Mouse (Mus musculus): Measurements from ENCODE around the gene Wdr73.

The Wdr73 gene

DNA sequence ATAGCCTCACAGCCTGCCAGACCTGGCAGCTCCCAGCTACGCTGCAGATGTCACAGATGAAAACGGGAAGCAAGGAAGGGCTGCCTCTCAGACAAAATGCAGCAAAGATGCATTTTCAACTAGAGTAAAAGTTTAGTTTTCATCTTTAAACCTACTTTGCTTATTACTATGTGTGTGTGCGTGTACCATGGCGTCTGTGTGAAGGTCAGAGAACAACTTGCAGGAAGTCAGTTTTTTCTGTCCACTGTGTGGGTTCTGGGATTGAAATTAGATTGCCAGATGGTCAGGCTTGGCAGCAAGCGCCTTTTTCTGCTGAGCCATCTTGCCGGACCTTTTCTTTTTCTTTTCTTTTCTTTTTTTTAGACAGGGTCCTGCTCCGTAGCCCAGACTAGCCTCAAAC lies 6.9 kb downstream of the Wdr73 start:
- no peak for DNase-seq

- no peak for DNase-seq
Measured at GRCm38 (mm10) chr7:80893753-80894129, 7.3 kb downstream of the Wdr73 start.

DNA sequence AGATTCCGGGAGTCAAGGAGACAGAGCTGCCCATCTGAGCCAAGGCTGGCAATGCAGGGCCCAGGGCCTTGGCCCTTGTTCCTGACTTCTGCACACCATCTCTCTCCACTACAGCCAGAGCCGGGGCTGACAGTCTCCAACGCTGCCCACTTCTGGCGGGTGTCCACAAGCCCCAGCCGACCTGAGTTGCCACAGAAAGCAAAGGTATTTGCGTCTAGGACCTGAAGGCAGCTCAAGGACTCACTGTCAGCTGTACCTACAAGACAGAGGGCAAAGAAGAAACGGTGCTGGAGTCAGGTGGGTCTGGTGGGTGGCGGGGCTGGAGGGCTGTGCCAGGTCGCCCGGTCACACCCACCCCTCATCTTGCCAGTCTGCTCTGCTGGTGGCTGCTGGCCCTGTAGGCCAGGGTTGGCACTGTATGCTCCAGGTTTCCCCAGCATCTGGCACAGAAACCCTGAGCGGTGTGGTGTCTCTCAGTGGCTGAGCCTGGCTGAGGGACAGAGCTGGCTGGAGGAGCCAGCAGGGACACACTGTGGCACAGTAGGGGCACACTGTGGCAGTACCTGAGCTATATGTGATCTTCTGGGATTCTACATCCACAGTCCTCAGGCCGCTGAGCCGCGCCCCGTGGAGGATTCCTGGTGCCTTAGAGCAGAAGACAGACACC lies 7.8 kb downstream of the Wdr73 start:
- no peak for DNase-seq

DNA sequence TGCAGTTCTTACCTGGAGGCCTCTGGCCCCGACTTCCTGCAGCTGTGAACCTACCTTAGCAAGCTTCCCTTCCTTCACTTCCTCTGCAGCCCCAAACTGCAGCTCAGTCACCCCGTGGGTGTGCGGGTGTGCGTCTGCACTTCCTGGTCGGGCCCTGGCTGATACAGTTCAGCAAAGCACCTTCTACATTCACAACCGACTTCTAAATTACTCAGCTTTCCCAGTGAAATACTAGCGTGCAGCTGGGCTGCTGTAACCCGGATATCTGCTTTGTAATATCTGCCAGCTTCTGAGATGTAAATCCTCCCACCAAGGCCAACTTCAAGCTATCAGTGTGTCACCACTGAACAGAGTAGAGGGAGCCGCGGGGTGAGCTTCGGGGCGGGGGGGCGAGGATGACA lies 11.2 kb downstream of the Wdr73 start:
- peak; percentile 84 to 91 for DNase-seq

DNA sequence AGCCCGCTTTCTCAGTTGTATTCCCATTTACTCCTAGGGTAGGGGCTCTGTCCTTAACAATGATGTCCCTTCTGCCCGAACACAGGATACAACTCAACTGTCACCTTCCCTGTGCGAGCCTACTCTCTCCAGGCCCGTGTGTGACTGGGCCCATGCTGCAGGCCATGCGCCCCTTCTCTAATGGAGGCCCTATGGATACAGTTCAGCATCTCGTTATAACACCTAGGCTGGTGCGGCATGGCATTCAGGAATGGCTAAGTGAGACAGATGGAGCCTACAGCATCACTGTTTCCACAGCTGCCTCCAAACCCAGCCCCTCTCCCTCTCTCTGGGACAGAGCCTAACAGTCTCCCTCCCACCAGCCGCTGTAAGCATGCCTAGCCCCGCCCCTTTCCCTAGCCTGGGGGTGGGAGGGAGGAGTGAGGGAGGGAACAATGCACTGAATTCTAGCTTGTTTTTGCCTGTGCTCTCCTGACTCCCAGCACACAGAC lies 12.0 kb downstream of the Wdr73 start:
- DNase-seq: peak; percentile 29 to 63

DNA sequence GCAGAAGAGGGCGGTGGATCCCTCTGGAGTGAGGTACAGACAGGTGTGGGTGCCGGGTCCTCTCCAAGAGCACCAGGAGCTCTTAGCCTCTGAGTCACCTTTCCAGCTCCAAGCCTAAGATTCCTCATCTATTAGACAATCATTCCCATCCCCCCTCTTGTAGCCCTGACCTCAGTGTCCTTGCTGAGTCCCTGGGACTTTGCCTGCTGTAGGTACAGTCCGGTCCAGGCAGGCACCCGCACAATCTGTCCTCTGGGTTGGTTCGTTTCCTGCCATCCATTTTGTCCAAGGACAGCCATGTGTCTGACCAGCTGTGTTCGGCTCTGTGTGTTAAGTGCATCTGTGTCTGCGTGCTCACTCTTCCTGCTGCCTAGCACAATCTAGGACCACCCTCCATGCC lies 12.5 kb downstream of the Wdr73 start:
- no peak for DNase-seq

DNA sequence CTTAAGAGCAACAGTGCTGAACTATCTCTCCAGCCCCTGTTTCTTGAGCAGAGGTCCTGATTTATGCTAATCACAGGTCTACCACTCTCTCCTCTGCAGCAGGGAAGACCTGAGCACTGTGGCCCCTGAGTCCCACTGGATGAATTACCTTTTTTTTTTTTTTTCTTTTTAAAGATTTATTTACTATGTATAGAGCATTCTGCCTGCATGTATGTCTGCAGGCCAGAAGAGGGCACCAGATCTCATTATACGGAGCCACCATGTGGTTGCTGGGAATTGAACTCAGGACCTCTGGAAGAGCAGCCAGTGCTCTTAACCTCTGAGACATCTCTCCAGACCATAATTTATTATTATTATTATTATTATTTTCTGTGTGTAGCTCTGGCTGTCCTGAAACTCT lies 15.4 kb downstream of the Wdr73 start:
- DNase-seq: no peak

DNA sequence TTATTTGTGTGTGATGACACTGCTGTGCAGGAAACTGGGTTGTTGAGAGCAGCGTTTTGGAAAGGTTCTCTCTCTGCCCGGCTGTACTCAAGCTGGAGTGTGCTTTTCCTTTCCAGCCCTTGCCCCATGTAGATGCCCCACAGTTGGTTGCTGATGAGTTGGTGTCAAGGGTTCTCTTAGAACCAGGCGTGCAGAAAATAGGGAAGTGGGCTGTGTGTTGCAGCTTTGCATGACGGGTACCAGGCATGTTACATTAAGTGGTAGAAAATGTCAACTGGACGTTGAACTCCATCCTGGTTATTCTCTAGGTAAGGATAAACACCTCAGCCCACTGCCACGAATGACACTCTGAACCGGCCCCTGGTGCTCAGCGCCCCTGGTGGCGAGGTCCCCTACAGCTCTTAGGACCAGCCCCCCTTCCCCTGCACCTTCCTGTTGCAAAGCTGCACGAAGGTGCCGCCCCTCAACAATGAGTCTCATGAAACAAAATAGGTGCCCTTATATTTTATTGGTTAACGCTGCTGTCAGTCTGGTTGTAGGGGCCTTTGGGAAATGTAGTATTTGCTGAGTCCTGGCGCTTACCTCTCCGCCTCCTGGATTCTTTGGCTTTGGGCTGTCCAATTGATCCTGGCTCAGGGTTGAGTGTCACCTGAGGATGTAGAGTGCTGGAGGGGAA lies 18.1 kb downstream of the Wdr73 start:
- DNase-seq: peak; percentile 83 to 89

DNA sequence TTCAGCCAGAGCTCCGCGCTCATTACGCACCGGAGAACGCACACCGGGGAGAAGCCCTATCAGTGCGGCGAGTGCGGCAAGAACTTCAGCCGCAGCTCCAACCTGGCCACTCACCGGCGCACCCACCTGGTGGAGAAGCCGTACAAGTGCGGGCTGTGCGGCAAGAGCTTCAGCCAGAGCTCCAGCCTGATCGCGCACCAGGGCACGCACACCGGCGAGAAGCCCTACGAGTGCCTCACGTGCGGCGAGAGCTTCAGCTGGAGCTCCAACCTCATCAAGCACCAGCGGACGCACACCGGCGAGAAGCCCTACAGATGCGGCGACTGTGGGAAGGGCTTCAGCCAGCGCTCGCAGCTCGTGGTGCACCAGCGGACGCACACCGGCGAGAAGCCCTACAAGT lies 25.3 kb downstream of the Wdr73 start:
- no peak for DNase-seq

DNA sequence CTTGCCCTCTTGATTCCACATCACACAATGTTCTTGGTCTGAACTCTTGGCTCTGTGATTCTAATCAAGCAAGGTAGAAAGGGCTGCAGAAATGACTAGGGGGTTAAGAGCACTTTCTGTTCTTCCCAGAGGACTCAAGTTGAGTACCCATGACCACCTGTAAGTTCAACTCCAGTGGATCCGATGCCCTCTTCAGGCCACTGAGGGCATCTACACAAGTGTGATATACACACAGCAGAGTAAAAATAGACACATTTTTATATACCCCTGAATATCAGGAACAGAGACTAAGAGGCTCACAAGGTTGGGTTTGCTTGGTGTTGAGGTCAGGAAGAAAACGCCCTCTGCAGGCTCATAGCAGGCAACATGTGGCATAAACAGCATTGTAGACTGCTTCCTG lies 27.4 kb downstream of the Wdr73 start:
- DNase-seq: no peak

- DNase-seq: no peak
Measured at GRCm38 (mm10) chr7:80873038-80873437, 28.0 kb downstream of the Wdr73 start.

DNA sequence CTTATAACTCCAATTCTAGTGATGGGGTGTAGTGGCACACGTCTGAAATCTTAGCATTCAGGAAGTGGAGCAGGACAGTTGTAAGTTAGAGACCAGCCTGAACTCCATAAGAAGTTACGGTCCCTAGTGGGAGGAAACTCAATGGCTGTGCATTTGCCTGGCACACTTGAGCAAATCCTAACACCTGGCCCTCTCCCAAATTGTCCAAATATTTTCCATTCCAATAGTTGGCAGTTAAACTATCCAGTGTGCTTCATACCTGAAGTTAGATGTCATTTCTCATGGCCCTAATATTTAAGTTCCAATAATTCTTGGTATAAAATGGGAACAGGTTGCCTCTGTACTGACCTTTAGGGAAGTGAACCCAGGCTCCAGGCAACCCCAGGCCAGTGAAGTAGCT lies 32.4 kb downstream of the Wdr73 start:
- no peak for DNase-seq

DNA sequence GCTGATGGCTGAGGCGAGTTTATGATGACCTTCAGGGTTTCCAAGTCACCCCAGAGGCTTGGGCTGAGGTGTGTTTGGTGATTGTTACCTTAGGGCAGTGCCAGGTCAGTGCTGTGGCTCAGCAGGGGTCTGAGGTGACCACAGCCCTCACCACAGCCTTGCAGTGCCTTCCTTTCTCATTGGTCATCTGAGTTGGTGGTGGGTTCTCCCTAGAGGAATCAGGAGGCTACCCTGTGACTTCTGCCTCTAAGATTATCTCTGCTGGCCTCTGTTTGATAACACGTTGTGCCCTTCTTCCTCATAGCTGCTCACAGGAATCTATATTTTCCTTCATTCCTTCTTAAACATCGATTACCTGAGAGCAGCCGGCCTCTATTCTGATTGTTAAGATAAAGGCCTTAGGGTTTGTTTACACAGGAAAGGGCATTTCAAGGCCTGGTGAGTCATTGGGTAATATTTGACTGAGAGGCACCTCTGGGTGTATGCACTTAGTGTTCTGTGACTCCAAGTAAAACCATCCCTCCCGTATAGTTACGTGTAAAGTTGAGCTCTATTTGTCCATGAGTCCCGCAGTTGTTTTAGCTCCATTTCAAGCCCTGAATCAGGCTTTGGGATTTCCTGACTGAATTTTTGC lies 34.4 kb downstream of the Wdr73 start:
- DNase-seq: no peak

- DNase-seq: peak; percentile 30 to 40
Measured at GRCm38 (mm10) chr7:80865521-80865920, 35.5 kb downstream of the Wdr73 start.

DNA sequence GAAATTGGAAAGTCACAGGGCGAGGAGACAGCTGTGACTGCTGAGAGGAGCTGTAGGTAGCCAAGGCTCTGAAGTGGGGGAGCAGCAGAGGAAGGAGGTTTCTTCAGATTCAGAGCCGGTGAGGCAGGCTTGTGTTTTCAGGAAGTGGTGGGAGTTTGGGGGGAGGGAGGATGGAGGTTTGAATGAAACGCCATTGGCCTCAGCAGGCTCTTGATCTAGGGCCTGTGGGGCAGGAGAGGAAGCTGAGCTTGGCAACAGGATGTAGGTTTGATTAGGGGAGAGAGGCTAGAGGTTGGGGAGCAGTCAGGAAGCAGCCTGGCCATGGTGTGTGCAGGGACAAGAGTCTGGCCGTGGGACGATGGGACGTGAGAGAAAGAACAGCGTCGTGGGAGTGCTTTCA lies 36.2 kb downstream of the Wdr73 start:
- peak; percentile 78 to 88 for DNase-seq

- no peak for DNase-seq
Measured at GRCm38 (mm10) chr7:80864151-80864550, 36.9 kb downstream of the Wdr73 start.

- DNase-seq: peak in 1 of 2 experiments; percentile 25
Measured at GRCm38 (mm10) chr7:80863520-80863919, 37.5 kb downstream of the Wdr73 start.

GRCm38 (mm10) chr7:80862475-80862874 lies 38.6 kb downstream of the Wdr73 start:
- DNase-seq: no peak

- DNase-seq: peak; percentile 88 to 92
Measured at GRCm38 (mm10) chr7:80860729-80861274, 40.3 kb downstream of the Wdr73 start, which contains the start of gene Zscan2. Gene Zscan2 (plus strand): TSS chr7:80860920.

DNA sequence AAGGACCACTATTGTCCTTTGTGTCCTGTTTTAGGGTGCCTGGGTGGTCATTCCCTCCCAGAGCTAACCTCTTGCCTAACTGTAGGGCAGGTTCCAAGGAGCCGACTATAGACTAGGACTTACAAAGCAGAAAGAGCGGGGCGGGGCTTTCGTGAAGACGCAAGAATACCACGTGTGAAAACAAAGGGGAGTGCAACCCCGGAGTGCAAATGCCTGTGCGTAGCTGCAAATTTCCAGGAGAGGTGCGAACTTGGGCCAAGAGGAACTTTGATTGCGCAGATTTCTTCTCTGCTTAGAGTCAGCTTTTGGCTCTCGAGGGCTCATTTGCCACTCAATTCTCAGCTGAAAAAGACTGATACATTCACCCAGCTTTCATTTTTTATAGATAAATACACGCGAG lies 40.8 kb downstream of the Wdr73 start:
- DNase-seq: peak; percentile 73 to 82

GRCm38 (mm10) chr7:80857181-80857580 lies 43.9 kb downstream of the Wdr73 start:
- DNase-seq: peak; percentile 78 to 81

DNA sequence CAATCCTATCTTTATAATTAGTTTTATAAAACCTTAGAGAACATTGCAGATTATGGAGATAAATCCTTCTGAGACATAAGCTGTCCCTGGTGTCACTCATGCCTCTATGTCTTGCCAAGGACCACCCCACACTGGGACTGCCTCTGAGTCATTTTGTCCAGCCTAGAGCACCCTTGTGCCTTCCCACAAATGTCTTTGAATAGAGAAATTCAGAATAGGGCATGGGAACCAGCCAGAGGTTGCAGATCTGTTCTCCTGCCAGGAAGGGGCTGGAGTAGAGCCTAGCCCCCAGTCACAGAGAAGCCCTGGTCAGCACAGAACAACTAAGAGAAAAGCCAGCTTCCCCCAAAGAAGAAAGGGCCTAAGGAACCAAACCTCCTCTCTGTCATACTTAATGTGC lies 45.8 kb downstream of the Wdr73 start:
- DNase-seq: no peak

- DNase-seq: no peak
Measured at GRCm38 (mm10) chr7:80853218-80853617, 47.9 kb downstream of the Wdr73 start.

DNA sequence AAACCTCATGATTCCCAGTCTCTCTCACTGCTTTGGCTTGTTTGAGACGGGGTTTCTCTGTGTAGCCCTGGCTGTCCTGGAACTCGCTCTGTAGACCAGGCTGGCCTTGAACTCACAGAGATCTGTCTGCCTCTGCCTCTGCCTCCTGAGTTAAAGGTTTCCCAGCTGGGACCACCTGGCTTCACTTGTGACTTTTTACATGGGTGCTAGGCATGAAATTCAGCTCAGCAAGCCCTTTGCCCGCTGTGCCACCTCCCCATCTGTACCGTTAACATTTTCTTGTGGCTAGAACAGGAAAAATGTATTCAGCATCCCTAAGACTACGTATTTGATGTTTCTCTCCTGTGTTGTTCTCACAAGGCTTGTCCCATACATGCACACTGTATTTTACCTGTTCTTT lies 50.5 kb downstream of the Wdr73 start:
- DNase-seq: peak; percentile 47 to 70

Data from thymus, postnatal 36 days (tissue).